In genomic region chr11:87073343-87073865, GRCm38 (mm10) we compare ENCODE assay signal across 8 mouse cellular contexts. TPM values are rescaled to one million over a fixed set of nuclear protein-coding genes. Genes with fewer than 3 reads are reported as not detected.
DNase-seq lines count a peak whose midpoint lies in the region; ATAC-seq and TF ChIP-seq lines count a peak whose summit lies in the region.

No protein-coding gene starts in this region.

- peaks cover 33% of the 10 kb centered on the region for H3K4me1 ChIP-seq in erythroblast, embryonic 14.5 days (ENCODE audit: control insufficient read depth)
- peaks cover 7% of the 10 kb centered on the region for H3K4me1 ChIP-seq in heart, embryonic 12.5 days (replicated peaks)
- no peaks in the 10 kb centered on the region; the same call in 1 of the 2 replicates for H3K4me1 ChIP-seq in kidney, postnatal 0 days (replicated peaks; ENCODE audit: insufficient read depth, low read length)
- H3K4me1 ChIP-seq in liver, adult 2 months (ENCODE audit: control insufficient read depth, insufficient read depth, low read length): peaks cover 4% of the 10 kb centered on the region; the same call in 1 of the 2 replicates

- H3K27me3 ChIP-seq in C2C12 (ENCODE audit: control insufficient read depth, insufficient read depth, insufficient read length): no peaks in the 10 kb centered on the region
- no peaks in the 10 kb centered on the region for H3K27me3 ChIP-seq in erythroblast, embryonic 14.5 days (ENCODE audit: control insufficient read depth)
- H3K27me3 ChIP-seq in heart, embryonic 12.5 days (replicated peaks): no peaks in the 10 kb centered on the region
- H3K27me3 ChIP-seq in kidney, postnatal 0 days (ENCODE audit: insufficient read depth, low read length): no peaks in the 10 kb centered on the region
- no peaks in the 10 kb centered on the region for H3K27me3 ChIP-seq in liver, adult 2 months (ENCODE audit: control insufficient read depth, insufficient read depth, low read length)

- H3K27ac ChIP-seq in heart, embryonic 12.5 days (ENCODE audit: poor library complexity, severe bottlenecking): peak overlapping the region; percentile 70
- H3K27ac ChIP-seq in kidney, postnatal 0 days: peak overlapping the region; percentile 33; the same call in 1 of the 2 replicates
- H3K27ac ChIP-seq in liver, adult 2 months (replicated peaks; ENCODE audit: insufficient read depth, low read depth, low read length): no peak overlapping the region

- peak; percentile 26 for TF ChIP-seq CTCF in C2C12 (IDR thresholded peaks at IDR 0.05; ENCODE audit: control insufficient read depth, insufficient read depth, insufficient read length)
- peak; percentile 59; the same call in 1 of the 2 replicates for TF ChIP-seq CTCF in brain, embryonic 14.5 days (IDR thresholded peaks at IDR 0.05; ENCODE audit: borderline replicate concordance, extremely low read depth, insufficient read depth, insufficient read length)
- TF ChIP-seq CTCF in kidney, postnatal 0 days (IDR thresholded peaks at IDR 0.05; ENCODE audit: low read depth): peak; percentile 57
- peak; percentile 71; the same call in 1 of the 2 replicates for TF ChIP-seq CTCF in liver, adult 2 months (IDR thresholded peaks at IDR 0.05; ENCODE audit: low read depth, low read length)

- peak; percentile 70 for ATAC-seq in heart, embryonic 12.5 days (ENCODE audit: insufficient number of reproducible peaks, low FRiP score)
- peak; percentile 29; the same call in 1 of the 2 replicates for ATAC-seq in kidney, postnatal 0 days (replicated peaks; ENCODE audit: low FRiP score, low read depth)
- peak; percentile 47 for ATAC-seq in monocyte, adult 5-6 weeks (replicated peaks; ENCODE audit: insufficient number of reproducible peaks, low FRiP score, low TSS enrichment, poor library complexity, severe bottlenecking)

- WGBS in heart, embryonic 12.5 days: under 1% methylated on average over 24 of the region's 24 CpGs
- WGBS in kidney, postnatal 0 days: 2% methylated on average over 24 of the region's 24 CpGs
- WGBS in liver, adult 2 months: 7% methylated on average over 24 of the region's 24 CpGs

- H3K9me3 ChIP-seq in erythroblast, embryonic 14.5 days (ENCODE audit: control insufficient read depth, low read length): no peaks in the 10 kb centered on the region
- H3K9me3 ChIP-seq in heart, embryonic 12.5 days (replicated peaks): no peaks in the 10 kb centered on the region
- H3K9me3 ChIP-seq in kidney, postnatal 0 days (replicated peaks; ENCODE audit: low read length): no peaks in the 10 kb centered on the region

- peaks cover 20% of the 10 kb centered on the region for H3K36me3 ChIP-seq in C2C12 (ENCODE audit: control insufficient read depth, insufficient read depth)
- H3K36me3 ChIP-seq in erythroblast, embryonic 14.5 days (ENCODE audit: control insufficient read depth): peaks cover 26% of the 10 kb centered on the region
- peaks cover 23% of the 10 kb centered on the region for H3K36me3 ChIP-seq in heart, embryonic 12.5 days
- H3K36me3 ChIP-seq in kidney, postnatal 0 days (ENCODE audit: insufficient read depth, low read length): peaks cover 8% of the 10 kb centered on the region
- peaks cover 5% of the 10 kb centered on the region; the same call in 1 of the 2 replicates for H3K36me3 ChIP-seq in liver, adult 2 months (ENCODE audit: control insufficient read depth, insufficient read depth, low read length)

- H3ac ChIP-seq in C2C12 (ENCODE audit: control insufficient read depth, insufficient read length, low read depth): peak overlapping the region; percentile 81

- peak overlapping the region; percentile 93 for H3K4me2 ChIP-seq in heart, embryonic 12.5 days
- peak overlapping the region; percentile 91 for H3K4me2 ChIP-seq in kidney, postnatal 0 days (ENCODE audit: low read length)

- H3K4me3 ChIP-seq in C2C12 (ENCODE audit: insufficient read depth, poor library complexity, severe bottlenecking): peak overlapping the region; percentile 62
- peak overlapping the region; percentile 90 for H3K4me3 ChIP-seq in erythroblast, embryonic 14.5 days (replicated peaks)
- H3K4me3 ChIP-seq in heart, embryonic 12.5 days: peak overlapping the region; percentile 69
- peak overlapping the region; percentile 56 for H3K4me3 ChIP-seq in kidney, postnatal 0 days (replicated peaks; ENCODE audit: low read depth, low read length)
- peak overlapping the region; percentile 61 for H3K4me3 ChIP-seq in liver, adult 2 months (ENCODE audit: insufficient read depth, low read depth, low read length)

- peaks cover 7% of the 10 kb centered on the region for H3K79me2 ChIP-seq in C2C12 (ENCODE audit: control insufficient read depth, insufficient read depth)
- H3K79me2 ChIP-seq in liver, adult 2 months (ENCODE audit: control insufficient read depth, insufficient read depth, low read length): no peaks in the 10 kb centered on the region

- no peak for TF ChIP-seq POLR2A in brain, embryonic 14.5 days (IDR thresholded peaks at IDR 0.05; ENCODE audit: borderline replicate concordance, extremely low read depth, insufficient read depth, insufficient read length, poor library complexity, severe bottlenecking)
- no peak for TF ChIP-seq POLR2A in liver, adult 2 months (IDR thresholded peaks at IDR 0.05; ENCODE audit: extremely low read depth, insufficient read depth, low read length)

- H3K9ac ChIP-seq in heart, embryonic 12.5 days: peak overlapping the region; percentile 82
- H3K9ac ChIP-seq in kidney, postnatal 0 days (ENCODE audit: low read depth, low read length): peak overlapping the region; percentile 54
- H3K9ac ChIP-seq in liver, adult 2 months (ENCODE audit: low read depth, low read length): peak overlapping the region; percentile 71

- no peaks in the 10 kb centered on the region for H3K79me3 ChIP-seq in C2C12 (ENCODE audit: low read depth)

- peak; percentile 89 for DNase-seq in brain, embryonic 14.5 days (ENCODE audit: low read depth)
- peak; percentile 86 for DNase-seq in kidney, postnatal 0 days (ENCODE audit: low spot score)
- no peak for DNase-seq in liver, adult 2 months (ENCODE audit: extremely low read depth, low read depth, low spot score)
- peak; percentile 17 to 23 for DNase-seq in spleen, postnatal 36 days (ENCODE audit: low spot score in 2 of 2)

TF ChIP-seq in C2C12, 6 proteins besides CTCF, POLR2A, EP300 and RAD21:
- TF ChIP-seq USF1 (IDR thresholded peaks at IDR 0.05; ENCODE audit: low read depth) (no peak), MYOD1 (IDR thresholded peaks at IDR 0.05; ENCODE audit: control insufficient read depth, insufficient read length, low read depth) (no peak), MYOG (IDR thresholded peaks at IDR 0.05; ENCODE audit: control insufficient read depth, extremely low read depth, insufficient read length) (no peak), CEBPB (IDR thresholded peaks at IDR 0.05; ENCODE audit: low read depth) (no peak), MAX (IDR thresholded peaks at IDR 0.05) (no peak), FOSL1 (IDR thresholded peaks at IDR 0.05; ENCODE audit: insufficient read depth, low read length, poor library complexity, severe bottlenecking) (no peak)

RNA-seq across cellular contexts. Expression of gene Gdpd1, which starts 0.5 kb away (rescaled TPM):
- polyA plus RNA-seq in C2C12 (2012; fragmentation: generic; extraction: Trizol): 7.7 TPM
- 71.2 and 79.5 TPM in 2 replicates for polyA plus RNA-seq in brain, embryonic 14.5 days (2012; rRNA removed)
- 0.08 and 0.19 TPM in 2 replicates for polyA plus RNA-seq in erythroblast, embryonic 14.5 days (2012)
- polyA plus RNA-seq in heart, embryonic 12.5 days (2016; fragmentation: Nextera tagmentation; extraction: Ambion mirVana): 26.9 and 29.1 TPM in 2 replicates
- 22.3 and 24.4 TPM in 2 replicates for polyA plus RNA-seq in kidney, postnatal 0 days (2015; fragmentation: Nextera tagmentation; extraction: Ambion mirVana)
- 0.92 and 1.1 TPM in 2 replicates for total RNA-seq in liver, adult 2 months (2014; rRNA removed)
- polyA plus RNA-seq in liver, adult 2 months (2012; rRNA removed): 0.17 and 0.48 TPM in 2 replicates
- not detected in 3 replicates for total RNA-seq in monocyte, adult 5-6 weeks (2017)

RNA-seq across cellular contexts. Expression of gene Smg8, which starts 13.2 kb away (rescaled TPM):
- 14.4 TPM for polyA plus RNA-seq in C2C12 (2012; fragmentation: generic; extraction: Trizol)
- polyA plus RNA-seq in brain, embryonic 14.5 days (2012; rRNA removed): 19.8 and 21.4 TPM in 2 replicates
- polyA plus RNA-seq in erythroblast, embryonic 14.5 days (2012): 0.18 and 0.20 TPM in 2 replicates
- 16.6 and 17.7 TPM in 2 replicates for polyA plus RNA-seq in heart, embryonic 12.5 days (2016; fragmentation: Nextera tagmentation; extraction: Ambion mirVana)
- polyA plus RNA-seq in kidney, postnatal 0 days (2015; fragmentation: Nextera tagmentation; extraction: Ambion mirVana): 12.6 and 13.2 TPM in 2 replicates
- 3.8 and 5.1 TPM in 2 replicates for total RNA-seq in liver, adult 2 months (2014; rRNA removed)
- polyA plus RNA-seq in liver, adult 2 months (2012; rRNA removed): 3.3 and 4.5 TPM in 2 replicates
- total RNA-seq in monocyte, adult 5-6 weeks (2017): 11.8 to 26.0 TPM (median 23.3 TPM) in 3 replicates

RNA-seq across cellular contexts. Expression of gene Prr11, which starts 35.1 kb away (rescaled TPM):
- 18.8 TPM for polyA plus RNA-seq in C2C12 (2012; fragmentation: generic; extraction: Trizol)
- 7.1 and 8.6 TPM in 2 replicates for polyA plus RNA-seq in brain, embryonic 14.5 days (2012; rRNA removed)
- polyA plus RNA-seq in erythroblast, embryonic 14.5 days (2012): 0.30 and 0.44 TPM in 2 replicates
- polyA plus RNA-seq in heart, embryonic 12.5 days (2016; fragmentation: Nextera tagmentation; extraction: Ambion mirVana): 8.2 and 9.1 TPM in 2 replicates
- 3.7 and 4.0 TPM in 2 replicates for polyA plus RNA-seq in kidney, postnatal 0 days (2015; fragmentation: Nextera tagmentation; extraction: Ambion mirVana)
- 0.13 TPM in 1 of 2 replicates, not detected in the other for total RNA-seq in liver, adult 2 months (2014; rRNA removed)
- polyA plus RNA-seq in liver, adult 2 months (2012; rRNA removed): 0.04 and 0.06 TPM in 2 replicates
- total RNA-seq in monocyte, adult 5-6 weeks (2017): 0.29 to 0.64 TPM in 2 of 3 replicates, not detected in the other

RNA-seq across cellular contexts. Expression of gene Ska2, which starts 35.6 kb away (rescaled TPM):
- 15.1 TPM for polyA plus RNA-seq in C2C12 (2012; fragmentation: generic; extraction: Trizol)
- 48.1 and 65.3 TPM in 2 replicates for polyA plus RNA-seq in brain, embryonic 14.5 days (2012; rRNA removed)
- 0.12 and 0.37 TPM in 2 replicates for polyA plus RNA-seq in erythroblast, embryonic 14.5 days (2012)
- 75.0 and 81.4 TPM in 2 replicates for polyA plus RNA-seq in heart, embryonic 12.5 days (2016; fragmentation: Nextera tagmentation; extraction: Ambion mirVana)
- 31.0 and 34.7 TPM in 2 replicates for polyA plus RNA-seq in kidney, postnatal 0 days (2015; fragmentation: Nextera tagmentation; extraction: Ambion mirVana)
- total RNA-seq in liver, adult 2 months (2014; rRNA removed): 1.4 and 1.9 TPM in 2 replicates
- polyA plus RNA-seq in liver, adult 2 months (2012; rRNA removed): 0.31 and 0.56 TPM in 2 replicates
- total RNA-seq in monocyte, adult 5-6 weeks (2017): 6.1 to 9.4 TPM (median 6.7 TPM) in 3 replicates

RNA-seq across cellular contexts. Expression of gene Trim37, which starts 53.5 kb away (rescaled TPM):
- polyA plus RNA-seq in C2C12 (2012; fragmentation: generic; extraction: Trizol): 11.2 TPM
- 41.8 and 63.4 TPM in 2 replicates for polyA plus RNA-seq in brain, embryonic 14.5 days (2012; rRNA removed)
- 0.86 and 1.2 TPM in 2 replicates for polyA plus RNA-seq in erythroblast, embryonic 14.5 days (2012)
- 24.5 and 28.2 TPM in 2 replicates for polyA plus RNA-seq in heart, embryonic 12.5 days (2016; fragmentation: Nextera tagmentation; extraction: Ambion mirVana)
- polyA plus RNA-seq in kidney, postnatal 0 days (2015; fragmentation: Nextera tagmentation; extraction: Ambion mirVana): 19.8 and 22.3 TPM in 2 replicates
- total RNA-seq in liver, adult 2 months (2014; rRNA removed): 6.3 and 7.6 TPM in 2 replicates
- 1.2 and 1.9 TPM in 2 replicates for polyA plus RNA-seq in liver, adult 2 months (2012; rRNA removed)
- 11.8 to 19.2 TPM (median 15.1 TPM) in 3 replicates for total RNA-seq in monocyte, adult 5-6 weeks (2017)
